Mouse (Mus musculus) gastrocnemius, adult 2 months (tissue): ENCODE measurements around the gene Hoxa13. TPM values are rescaled to one million over a fixed set of nuclear protein-coding genes. Genes with fewer than 3 reads are reported as not detected.

Experiments used
- DNase-seq: peaks from one replicate; pipeline ENCODE4 v3.0.0; 2022
- H3K27ac ChIP-seq: fragments of 200-600 bp; 2 replicates; pipeline ENCODE4 v1.8.1; 2022; ENCODE audit warnings: mild to moderate bottlenecking
- H3K4me3 ChIP-seq: fragments of 200-600 bp; 2 replicates; pipeline ENCODE4 v1.8.1; 2022; ENCODE audit warnings: mild to moderate bottlenecking, moderate library complexity
- CTCF ChIP-seq: fragments of 200-600 bp; IDR thresholded peaks from 2 replicates; pipeline ENCODE4 v1.8.1; 2022; ENCODE audit warnings: antibody characterized with exemption, mild to moderate bottlenecking, moderate library complexity
- intact Hi-C: fragments of 180-260 bp; cut with DNase I; formaldehyde crosslinking; loops from one replicate; pipeline ENCODE4 v1.15.1; 2025
- total RNA-seq, 2 experiments: library from RNA; stranded (reverse); gene quantifications; 2 replicates each; pipeline ENCODE4 v1.2.3; 2021

The Hoxa13 gene
- total RNA-seq, 2 experiments from 2014 or later = 1.5 to 3.8 TPM

DNA sequence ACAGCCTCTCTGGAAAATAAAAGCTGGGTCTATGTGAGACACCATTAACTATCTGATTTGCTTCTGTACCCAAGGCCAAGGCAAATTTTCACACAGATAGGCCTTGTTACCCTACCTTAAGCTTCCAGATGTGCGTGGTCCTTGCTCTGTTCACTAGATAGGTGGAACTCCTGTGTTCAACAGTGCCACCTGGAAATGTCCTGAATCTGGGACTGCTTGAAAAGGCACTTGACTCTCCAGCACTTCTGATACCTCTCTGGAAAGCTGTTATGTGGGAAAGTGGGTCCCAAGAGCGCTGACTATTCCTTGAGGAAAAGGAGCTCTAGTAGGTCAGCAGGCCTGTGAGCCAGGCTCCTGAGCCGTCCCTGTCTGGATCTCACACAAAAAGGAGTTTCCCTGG is 23.9 kb downstream of the Hoxa13 start:
- Histone ChIP-seq H3K27ac (peak overlapping the region; percentile 93), H3K4me3 (peak overlapping the region; percentile 73)

DNA sequence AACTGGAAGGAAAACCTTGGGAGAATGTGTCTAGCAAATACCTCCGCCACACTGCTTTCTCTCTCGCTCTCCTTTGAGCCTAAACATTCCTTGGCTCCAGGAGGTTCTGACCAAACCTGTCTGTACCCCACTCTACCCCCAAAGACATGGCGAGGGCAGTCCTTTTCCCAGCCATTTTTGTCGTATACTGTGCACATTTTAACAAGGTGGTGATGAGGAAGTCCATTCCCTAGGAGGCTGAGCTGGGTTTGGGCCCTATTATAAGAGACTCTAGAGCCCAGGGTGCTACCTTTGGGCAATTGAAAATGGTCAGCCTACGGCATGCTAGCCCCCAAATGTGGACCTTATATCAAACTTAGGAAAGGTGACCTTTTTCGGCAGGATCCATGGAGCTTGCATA is 24.8 kb downstream of the Hoxa13 start:
- intact Hi-C loops = no loop called here
- H3K27ac ChIP-seq = peak overlapping the region; percentile 93
- no peak for TF ChIP-seq CTCF
- H3K4me3 ChIP-seq = peak overlapping the region; percentile 73
- DNase-seq = no peak

More for the DNA sequence above, 23.9 kb downstream of the Hoxa13 start:
- no peak for DNase-seq
- intact Hi-C loops = no loop called here
- TF ChIP-seq CTCF = no peak

DNA sequence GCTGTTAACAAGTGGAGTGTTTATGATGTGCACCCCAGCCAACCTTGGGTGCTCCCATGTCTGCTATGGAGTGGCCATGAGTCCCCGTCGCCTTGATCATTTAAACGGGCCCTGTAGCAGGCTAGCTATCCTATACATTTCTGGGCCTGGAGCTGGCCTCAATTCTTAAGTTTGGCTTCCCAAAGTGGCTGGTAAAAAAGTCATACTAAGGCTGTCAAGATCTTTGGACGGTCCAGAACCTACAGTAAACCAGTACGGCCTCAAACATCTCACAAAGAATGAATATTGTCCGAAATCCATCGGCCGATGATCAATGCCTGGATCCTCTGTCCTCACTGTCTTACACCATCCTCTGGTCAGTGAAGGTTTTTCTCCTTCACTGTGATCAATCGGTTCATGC is 25.4 kb downstream of the Hoxa13 start:
- no peak for TF ChIP-seq CTCF
- no peak for DNase-seq
- Histone ChIP-seq H3K27ac (peak overlapping the region; percentile 93), H3K4me3 (peak overlapping the region; percentile 76)
- intact Hi-C loops = no loop called here

DNA sequence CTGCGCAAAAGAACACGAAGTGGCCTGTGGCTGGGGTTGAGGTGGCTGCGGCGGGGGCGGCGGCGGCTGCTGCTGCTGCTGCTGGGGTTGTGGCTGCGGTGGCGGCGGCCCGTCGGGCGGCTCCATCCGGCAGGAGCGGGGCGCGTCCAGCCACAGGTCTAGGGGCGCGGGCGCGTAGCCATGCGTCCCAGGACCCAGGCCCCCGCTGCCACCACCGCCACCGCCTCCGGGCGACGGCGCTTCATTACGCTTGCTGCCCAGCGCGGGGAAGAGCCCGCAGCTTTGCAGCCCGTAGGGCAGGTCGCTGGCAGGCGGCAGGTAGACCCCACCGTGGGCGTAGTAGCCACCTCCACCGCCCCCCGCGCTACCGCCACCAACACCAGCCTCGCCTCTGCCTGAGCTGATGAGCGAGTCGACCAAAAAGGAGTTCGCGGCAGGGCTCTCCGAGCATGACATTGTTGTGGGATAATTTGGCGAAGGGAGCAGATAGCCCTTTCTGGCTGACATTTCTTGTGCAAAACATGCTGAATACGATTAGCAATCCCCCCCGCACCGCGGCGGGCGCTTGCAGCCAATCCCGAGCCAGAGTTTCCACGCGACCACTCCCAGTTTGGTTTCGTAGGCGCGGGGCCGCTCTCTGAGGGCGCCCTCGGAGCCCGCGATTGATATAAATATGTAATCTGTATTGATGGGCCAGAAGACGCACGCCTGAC is 26.1 kb downstream of the Hoxa13 start:
- intact Hi-C loops = no loop called here
- no peak for TF ChIP-seq CTCF
- Histone ChIP-seq H3K27ac (peak overlapping the region; percentile 93), H3K4me3 (peak overlapping the region; percentile 76)
- DNase-seq = peak; percentile 78

DNA sequence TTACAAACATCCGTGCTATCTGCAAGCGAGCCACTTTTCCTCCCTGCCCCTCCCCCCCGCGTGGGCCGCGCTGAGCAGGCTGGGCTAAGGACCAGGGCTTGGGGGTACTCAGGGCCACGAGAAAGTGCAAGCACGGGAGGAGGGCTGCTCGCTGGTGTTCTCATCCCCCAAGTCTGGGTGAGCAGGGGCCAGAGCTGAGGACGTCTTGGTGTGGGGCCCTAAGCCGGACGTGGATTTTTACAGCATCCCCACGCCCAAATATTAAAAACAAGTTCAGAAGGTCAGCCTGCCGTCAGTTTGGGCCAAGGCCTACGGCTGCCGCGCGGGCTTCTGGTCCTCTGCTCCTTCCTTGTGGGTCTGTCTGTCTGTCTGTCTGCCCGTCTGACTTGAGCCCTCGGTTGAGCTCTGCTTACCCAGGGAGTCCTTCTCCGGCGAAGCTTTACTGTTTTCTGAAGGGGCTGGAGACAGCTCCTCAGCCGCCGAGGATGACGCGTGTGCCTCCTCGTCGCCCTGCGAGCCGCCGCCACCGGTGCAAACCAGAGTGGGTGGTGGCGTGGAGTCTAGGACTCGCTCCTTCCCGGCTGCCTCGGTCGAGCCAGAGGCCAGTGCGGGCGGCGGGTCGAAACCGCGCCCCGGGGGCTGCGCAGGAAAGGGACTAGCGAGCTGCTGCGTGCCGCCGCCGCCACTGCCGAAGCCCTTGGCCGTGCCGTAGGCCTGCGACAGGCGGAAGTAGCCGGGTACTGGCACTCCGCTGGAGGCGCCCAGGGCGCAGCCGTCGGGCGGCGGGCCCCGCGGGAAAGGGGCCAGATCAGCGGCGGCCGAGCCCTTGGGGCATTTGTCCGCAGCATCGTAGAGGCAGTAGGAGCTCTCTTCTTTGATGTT is 26.9 kb downstream of the Hoxa13 start:
- DNase-seq = peak; percentile 89
- peak overlapping the region; percentile 93 for H3K27ac ChIP-seq
- intact Hi-C loops = no loop called here
- peak overlapping the region; percentile 76 for H3K4me3 ChIP-seq
- TF ChIP-seq CTCF = no peak

DNA sequence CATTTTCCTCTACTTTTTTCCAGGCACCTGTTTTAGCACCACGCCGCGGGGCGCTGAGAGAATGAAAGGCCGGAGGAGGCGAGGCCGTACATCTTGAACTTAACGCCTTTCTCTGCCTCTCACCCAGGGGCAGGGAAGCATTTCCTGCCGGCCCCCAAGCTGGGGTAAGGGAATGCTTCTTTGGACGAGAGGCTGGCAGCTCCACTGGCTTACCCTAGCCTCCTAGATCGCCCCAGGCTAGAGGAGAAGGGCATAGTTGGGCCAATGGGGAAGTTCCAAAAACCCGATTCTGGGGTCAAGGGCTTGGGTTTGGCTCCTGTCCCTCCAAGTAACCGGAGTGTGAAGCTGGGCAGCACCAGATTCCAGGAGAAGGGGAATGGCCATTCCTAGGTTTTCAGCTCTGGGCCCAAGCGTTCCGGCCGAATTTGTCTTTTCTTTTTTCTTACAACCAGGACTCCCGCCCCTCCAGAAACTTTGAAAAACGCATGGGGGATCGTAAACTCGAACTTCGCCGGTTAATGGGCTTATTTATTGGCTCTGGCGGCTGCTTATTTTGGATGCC is 27.6 kb downstream of the Hoxa13 start:
- DNase-seq = peak; percentile 61
- peak overlapping the region; percentile 93 for H3K27ac ChIP-seq
- TF ChIP-seq CTCF = no peak
- H3K4me3 ChIP-seq = peak overlapping the region; percentile 76
- intact Hi-C loops = no loop called here

DNA sequence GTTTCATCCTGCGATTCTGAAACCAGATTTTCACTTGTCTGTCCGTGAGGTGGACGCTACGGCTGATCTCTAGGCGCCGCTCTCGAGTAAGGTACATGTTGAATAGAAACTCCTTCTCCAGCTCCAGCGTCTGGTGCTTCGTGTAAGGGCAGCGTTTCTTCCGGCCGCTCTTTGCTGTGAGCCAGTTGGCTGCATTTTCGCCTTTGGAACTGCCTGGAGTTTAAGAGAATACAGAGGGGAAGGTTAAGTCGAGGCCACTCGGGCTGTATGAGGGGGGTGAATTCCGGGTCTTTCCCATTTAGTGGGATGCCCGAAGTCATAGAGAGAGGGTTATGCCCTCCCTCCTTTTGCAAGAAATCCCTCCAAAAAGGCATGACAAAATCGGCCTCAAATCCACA is 28.1 kb downstream of the Hoxa13 start:
- TF ChIP-seq CTCF = peak; percentile 31
- Histone ChIP-seq H3K4me3 (peak overlapping the region; percentile 76), H3K27ac (peak overlapping the region; percentile 93)
- peak; percentile 78 for DNase-seq
- intact Hi-C loops = no loop called here

DNA sequence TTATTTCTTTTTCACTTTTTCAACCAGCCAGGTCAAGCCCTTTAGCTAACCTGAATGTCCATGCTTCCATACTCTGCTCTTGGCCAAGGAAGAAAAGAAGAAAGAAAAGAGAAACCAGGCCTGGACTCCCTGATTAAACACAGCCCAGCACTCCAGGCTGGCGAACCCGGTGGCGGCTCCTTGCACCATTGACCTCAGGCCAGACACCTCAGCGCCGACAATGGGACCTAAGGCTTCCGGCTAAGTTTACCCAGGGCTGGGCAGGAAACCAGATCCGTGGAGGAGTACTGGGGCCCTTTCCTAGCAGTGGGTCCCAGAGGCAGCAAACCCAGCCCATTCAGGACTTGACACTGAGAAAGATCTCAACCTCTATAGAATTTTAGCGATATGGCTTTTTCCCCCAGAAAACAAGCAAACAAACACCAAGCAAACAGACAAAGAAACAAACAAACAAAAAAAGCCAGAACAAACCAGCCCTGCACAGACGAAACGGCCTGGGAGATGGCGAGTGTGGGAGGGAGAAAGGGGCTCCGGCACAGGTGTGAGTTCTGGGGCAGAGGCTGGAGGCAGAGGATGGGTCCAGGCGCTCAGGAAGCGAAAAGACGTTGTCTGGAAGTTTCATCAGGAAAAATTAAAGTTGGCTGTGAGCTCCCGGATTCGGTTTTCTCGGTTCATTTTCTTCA is 28.7 kb downstream of the Hoxa13 start:
- Histone ChIP-seq H3K27ac (peak overlapping the region; percentile 93), H3K4me3 (peak overlapping the region; percentile 76)
- intact Hi-C loops = no loop called here
- TF ChIP-seq CTCF = no peak
- peak; percentile 70 for DNase-seq

DNA sequence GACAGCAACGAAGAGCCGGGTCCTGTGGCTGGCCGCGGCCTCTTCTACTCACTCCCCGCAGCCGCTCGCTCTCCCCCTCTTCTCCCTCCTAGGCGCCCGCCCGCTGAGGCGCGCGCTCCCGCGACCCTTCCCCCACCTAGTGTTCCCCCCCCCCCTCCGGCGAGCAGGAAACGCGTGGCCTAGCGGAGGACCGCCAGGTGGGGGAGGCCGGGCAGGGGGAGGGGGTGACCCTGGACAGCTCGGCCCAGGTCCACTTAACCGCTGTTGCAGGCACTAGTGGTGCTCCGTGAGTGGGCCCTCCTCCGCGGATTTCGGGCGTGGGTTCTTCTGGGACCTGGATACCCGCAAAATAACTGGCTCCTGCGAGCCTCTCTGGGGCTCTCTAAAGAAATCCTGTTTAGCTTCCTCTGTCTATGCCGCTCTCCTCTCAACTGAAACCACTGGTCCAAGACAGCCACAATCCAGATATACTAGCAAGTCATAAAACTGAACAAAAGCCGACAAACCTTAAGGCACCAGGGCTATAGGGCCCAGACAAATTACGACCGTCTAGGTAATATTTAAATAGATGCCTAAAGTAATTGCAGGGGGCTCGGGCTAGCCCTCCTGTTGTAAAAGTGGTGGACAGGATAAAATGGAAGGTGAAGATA is 30.0 kb downstream of the Hoxa13 start, which contains the start of gene Hoxa9:
Gene Hoxa9 (minus strand): TSS at position 574 of the 650 bp plus-strand sequence.
- intact Hi-C loops = no loop called here
- Histone ChIP-seq H3K4me3 (peak within 1 kb of the TSS; percentile 76), H3K27ac (peak within 1 kb of the TSS; percentile 93)
- peak; percentile 80 for DNase-seq
- no peak for TF ChIP-seq CTCF

DNA sequence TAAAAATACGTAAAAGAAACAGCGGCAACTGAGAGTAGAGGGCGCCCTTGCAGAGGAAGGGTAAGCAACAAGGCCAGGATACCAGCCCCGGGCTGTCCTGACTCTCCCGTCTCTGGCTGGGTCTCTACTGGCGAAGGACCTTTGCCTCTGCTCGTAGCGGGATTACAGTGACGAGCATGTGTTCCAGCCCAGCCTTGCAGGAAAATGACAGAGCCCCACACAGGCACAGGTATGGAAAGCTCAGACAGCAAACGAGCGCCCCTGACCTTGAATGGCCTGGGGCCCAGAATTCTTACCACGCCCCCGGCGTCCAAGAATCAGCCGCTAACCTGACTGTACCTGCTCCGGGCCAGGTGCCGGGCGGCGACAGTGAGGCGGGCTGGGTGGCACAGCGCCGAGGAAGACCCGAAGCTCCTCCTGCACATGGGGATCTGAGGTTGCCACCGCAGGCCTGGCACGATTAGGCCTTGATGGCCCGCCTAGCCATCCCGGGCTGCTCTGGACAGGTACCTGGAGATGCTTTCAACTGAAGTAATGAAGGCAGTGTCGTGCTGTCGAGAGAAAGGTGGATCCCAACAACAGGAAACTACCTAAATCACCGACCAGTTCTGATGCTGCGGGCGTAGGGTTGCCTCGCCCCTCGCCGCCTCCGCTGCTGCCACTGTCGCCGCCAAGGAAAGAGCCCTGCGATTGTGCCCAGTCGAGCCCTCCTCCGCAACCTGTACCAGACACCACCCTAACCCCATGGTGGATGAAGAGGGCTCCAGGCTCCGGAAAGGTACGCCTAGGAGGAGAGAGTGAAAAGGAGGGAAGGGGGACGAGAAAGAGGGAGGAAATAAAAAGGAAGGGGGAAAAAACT is 30.9 kb downstream of the Hoxa13 start:
- H3K27ac ChIP-seq = peak overlapping the region; percentile 93
- intact Hi-C loops = loop anchor here (1.0 kb wide), 1 partner anchor 1057 kb away; no protein-coding TSS in a partner anchor
- peak; percentile 75 for DNase-seq
- H3K4me3 ChIP-seq = peak overlapping the region; percentile 76
- TF ChIP-seq CTCF = peak; percentile 34; the same call in 1 of the 2 replicates
